Comparison of ENCODE assay signal across 8 mouse cellular contexts in genomic region chr9:40391852-40392695, GRCm38 (mm10).
DNase-seq lines count a peak whose midpoint lies in the region; ATAC-seq lines count a peak whose summit lies in the region.

No protein-coding gene starts in this region.

- ATAC-seq in lung, embryonic 15.5 days (ENCODE audit: borderline replicate concordance, extremely low read depth, low FRiP score, low TSS enrichment), result peak; percentile 62; the same call in 1 of the 2 replicates
- peak; percentile 91 for ATAC-seq in midbrain, embryonic 13.5 days

- no peaks in the 10 kb centered on the region for H3K9me3 ChIP-seq in lung, embryonic 15.5 days
- no peaks in the 10 kb centered on the region for H3K9me3 ChIP-seq in midbrain, embryonic 13.5 days

- no peaks in the 10 kb centered on the region for H3K27me3 ChIP-seq in lung, embryonic 15.5 days
- H3K27me3 ChIP-seq in midbrain, embryonic 13.5 days, result no peaks in the 10 kb centered on the region

- H3K36me3 ChIP-seq in lung, embryonic 15.5 days, result no peaks in the 10 kb centered on the region
- no peaks in the 10 kb centered on the region for H3K36me3 ChIP-seq in midbrain, embryonic 13.5 days

- no peak overlapping the region for H3K4me3 ChIP-seq in lung, embryonic 15.5 days
- peak overlapping the region; percentile 25 for H3K4me3 ChIP-seq in midbrain, embryonic 13.5 days (replicated peaks)

- no peak overlapping the region for H3K9ac ChIP-seq in lung, embryonic 15.5 days
- peak overlapping the region; percentile 53 for H3K9ac ChIP-seq in midbrain, embryonic 13.5 days (replicated peaks)

- H3K27ac ChIP-seq in lung, embryonic 15.5 days, result no peak overlapping the region
- H3K27ac ChIP-seq in midbrain, embryonic 13.5 days, result peak overlapping the region; percentile 85

- H3K4me1 ChIP-seq in lung, embryonic 15.5 days, result peaks cover 8% of the 10 kb centered on the region
- H3K4me1 ChIP-seq in midbrain, embryonic 13.5 days (replicated peaks), result peaks cover 31% of the 10 kb centered on the region

- peak overlapping the region; percentile 36 for H3K4me2 ChIP-seq in lung, embryonic 15.5 days
- H3K4me2 ChIP-seq in midbrain, embryonic 13.5 days (replicated peaks), result peak overlapping the region; percentile 50

- 33% methylated on average over 20 of the region's 20 CpGs for WGBS in lung, embryonic 15.5 days
- WGBS in midbrain, embryonic 13.5 days, result 16% methylated on average over 20 of the region's 20 CpGs

- DNase-seq in lung, postnatal 36 days, result no peak
- peak; percentile 65 to 68 for DNase-seq in cerebellum, postnatal 10 days
- peak; percentile 66 to 73 for DNase-seq in frontal cortex, postnatal 14 days (ENCODE audit: low spot score in 2 of 2)
- peak; percentile 81 to 82 for DNase-seq in layer of hippocampus, postnatal 36 days
- DNase-seq in gastrocnemius, adult 8-10 months (ENCODE audit: low spot score in 2 of 2), result no peak
- no peak for DNase-seq in natural killer cell, adult 2 months (ENCODE audit: low spot score in 2 of 2)

Comparison
In these comparisons a context has a peak if more than half of its experiments do, and no peak if none do; other contexts are left out.
1. DNase-seq: peak in cerebellum, postnatal 10 days (2 of 2), frontal cortex, postnatal 14 days (2 of 2) and layer of hippocampus, postnatal 36 days (2 of 2); none in lung, postnatal 36 days (single experiment), gastrocnemius, adult 8-10 months (0 of 2) and natural killer cell, adult 2 months (0 of 2).